Mouse (Mus musculus): ENCODE measurements around the gene Nup188.

Gene Nup188

DNA sequence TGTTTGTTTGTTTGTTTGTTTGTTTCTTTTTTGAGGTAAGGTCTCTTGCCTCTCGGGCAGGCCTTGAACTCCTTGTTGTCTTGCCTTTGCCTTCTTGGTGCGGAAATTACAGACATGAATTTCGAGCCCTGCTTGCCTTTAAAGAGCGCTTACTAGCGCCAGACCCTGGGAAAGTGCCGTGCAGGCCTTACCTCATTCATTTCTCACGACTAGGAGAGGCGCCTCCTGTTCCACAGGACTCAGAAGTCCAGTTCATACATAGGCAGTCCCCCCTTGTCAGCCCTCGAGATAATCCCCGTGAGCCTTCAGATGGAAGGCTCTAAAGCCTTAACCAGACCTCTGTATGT lies 803 bp downstream of the Nup188 start:
- DNase-seq: peak; percentile 61

DNA sequence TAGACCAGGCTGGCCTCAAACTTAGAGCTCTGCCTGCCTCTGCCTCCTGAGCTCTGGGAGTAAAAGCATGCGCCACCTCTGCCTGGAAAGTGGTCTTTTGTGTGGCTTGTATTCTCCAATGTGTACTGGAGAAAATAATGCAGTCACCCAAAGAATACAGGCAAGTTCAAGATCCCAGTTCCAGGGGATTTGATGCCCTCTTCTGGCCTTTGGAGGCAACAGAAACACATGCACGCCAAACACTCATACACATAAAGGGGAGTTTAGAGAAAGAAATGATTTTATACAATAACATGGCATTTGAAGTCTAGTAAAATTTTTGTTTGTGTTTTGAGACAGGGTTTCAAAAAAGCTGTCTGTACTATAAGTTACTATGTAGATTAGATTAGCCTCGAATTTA lies 13.3 kb downstream of the Nup188 start:
- DNase-seq: peak; percentile 10

DNA sequence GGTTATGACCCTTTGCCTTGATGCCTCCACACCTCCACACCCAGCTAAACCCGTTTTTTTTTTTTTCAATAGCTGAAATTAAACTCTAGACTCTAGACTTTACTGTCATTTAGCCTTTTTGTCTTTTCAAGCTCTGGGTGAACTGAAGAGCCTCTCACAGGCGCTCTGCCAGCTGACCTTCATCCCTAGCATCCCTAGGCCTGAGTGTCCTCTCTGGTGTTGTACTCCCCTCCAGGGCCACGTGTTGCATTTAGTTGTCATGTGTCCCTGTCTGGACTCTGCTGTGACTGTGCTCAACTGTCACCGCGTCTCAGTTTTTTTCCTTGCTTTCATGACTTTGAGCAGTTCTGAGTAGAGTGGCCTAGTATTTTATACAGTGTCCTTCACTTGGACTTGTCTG lies 13.8 kb downstream of the Nup188 start:
- no peak for DNase-seq

DNA sequence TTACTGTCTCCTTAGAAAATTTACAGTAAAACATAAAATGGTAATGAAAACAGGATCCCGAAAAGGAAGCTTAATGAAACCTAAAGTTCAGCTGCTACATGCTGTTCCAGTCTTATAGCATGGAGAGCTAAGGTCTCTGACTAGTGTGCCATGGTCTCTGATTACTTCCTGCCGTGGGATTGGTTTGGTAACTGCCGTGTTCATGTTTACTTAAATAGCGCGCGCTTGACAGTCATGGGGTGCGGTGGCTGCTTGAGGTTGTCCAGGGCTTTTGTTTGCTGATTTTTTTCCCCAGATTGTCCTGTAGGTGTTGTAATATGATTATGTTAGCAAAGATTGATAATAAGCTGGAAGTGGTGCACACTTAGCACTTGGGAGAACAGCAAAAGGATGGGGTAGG lies 19.9 kb downstream of the Nup188 start:
- DNase-seq: no peak

DNA sequence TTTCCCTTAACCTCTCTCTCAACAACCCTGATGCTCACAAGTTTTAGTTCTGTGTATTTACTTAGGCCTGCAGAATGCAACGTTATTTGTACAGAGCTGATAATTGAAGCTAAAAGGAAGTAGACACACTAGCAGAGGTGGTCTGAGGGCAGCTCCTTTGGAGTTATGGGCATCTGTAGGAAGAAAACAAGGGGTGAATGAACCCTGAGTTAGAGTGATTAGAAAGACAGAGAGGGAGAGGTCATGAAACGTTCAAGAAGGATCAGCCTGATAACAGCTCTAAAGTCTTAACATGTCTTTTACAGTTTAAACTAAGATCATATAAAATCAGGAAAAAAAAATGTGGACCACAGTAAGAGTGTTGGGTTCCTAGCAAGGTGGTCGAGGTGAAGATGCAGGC lies 23.2 kb downstream of the Nup188 start:
- no peak for DNase-seq

DNA sequence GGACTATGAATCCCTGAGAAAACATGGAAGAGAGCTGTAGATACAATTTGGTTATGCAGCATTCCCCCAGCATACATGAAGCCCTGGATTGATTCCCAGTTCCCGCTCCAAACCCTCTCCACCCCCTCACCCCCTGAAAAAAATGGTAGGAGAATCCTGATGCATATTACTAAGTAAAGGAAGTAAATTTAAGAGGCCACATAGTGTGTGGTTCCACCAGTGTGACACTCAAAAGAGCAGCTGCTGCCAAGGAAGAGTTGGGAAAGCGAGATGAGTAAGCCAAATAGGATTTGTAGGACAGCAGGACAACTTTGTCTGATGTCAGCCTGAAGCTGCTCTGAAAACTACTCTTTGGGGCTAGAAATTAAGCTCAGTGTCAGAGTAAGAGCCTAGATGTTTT lies 25.3 kb downstream of the Nup188 start:
- no peak for DNase-seq

DNA sequence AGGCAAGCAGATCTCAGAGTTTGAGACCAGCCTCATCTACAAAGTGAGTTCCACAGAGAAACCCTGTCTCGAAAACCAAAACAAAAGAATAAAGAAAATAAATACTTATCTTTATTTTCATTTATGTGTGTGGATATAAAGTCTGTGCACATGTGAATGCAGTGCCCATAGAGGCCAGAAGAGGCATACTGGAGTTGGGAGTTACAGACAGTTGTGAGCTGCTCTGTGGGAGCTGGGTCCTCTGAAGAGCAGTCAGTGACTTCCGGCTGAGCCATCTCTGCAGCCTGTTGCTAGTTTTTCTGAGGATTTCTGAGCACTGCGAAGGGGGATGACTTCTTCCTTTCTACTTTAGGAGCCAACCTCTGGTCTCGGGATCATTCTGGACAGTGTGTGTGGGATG lies 29.9 kb downstream of the Nup188 start:
- DNase-seq: peak; percentile 2

DNA sequence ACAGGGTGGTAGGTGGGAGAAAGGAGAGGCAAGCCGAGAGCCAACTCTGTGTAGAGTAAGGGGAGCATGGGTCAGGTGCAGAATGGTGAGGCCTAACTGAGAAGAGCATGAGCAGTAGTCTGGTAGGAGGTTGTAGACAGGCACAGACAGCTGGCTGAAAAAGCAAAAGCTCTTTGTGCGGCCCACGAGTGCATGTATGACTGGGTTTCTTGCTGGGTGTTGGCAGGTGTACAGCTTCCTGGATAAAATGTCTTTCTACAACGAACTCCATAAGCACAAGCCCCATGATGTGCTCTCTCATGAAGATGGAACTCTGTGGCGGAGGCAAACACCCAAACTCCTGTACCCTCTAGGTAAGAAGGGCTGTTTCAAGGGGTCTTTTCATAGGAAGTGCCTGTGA lies 30.8 kb downstream of the Nup188 start:
- no peak for DNase-seq

DNA sequence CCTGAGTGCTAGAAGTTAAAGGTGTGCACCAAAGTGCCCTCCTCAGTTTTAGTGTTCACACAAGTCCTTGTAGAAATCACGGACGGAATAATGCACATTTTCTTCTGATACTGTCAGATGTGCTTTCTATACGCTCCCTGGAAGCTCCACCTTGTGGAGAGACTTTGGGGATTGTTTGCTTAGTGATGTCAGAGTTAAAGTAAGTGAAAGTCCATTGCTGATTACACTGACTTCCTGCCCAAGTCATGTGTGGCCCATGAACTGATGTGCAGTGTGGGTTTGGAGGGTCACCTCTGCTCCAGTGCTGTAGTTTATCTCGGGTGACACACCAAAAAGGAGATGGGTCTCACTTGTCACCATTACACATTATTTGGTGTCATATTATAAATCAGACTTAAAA lies 33.1 kb downstream of the Nup188 start:
- no peak for DNase-seq

DNA sequence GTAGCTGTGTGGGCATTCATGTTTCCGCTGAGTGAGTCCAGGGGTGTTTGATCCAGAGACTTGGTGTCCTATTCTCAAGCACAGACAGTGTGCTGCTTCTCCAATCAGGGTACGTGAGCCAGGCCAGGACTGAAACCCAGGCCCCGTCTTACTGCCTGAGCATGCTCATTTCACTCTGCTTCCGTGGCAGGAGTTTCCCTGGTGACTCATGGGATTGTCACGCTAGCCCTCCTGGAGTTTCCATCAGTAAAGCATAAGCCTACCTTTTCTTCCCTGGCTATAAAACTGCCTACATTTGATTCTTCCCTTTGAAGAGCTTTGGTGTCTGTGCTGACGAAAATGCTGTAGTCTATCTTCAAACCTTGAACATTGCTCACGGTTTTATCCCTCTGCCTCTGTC lies 36.9 kb downstream of the Nup188 start:
- no peak for DNase-seq

DNA sequence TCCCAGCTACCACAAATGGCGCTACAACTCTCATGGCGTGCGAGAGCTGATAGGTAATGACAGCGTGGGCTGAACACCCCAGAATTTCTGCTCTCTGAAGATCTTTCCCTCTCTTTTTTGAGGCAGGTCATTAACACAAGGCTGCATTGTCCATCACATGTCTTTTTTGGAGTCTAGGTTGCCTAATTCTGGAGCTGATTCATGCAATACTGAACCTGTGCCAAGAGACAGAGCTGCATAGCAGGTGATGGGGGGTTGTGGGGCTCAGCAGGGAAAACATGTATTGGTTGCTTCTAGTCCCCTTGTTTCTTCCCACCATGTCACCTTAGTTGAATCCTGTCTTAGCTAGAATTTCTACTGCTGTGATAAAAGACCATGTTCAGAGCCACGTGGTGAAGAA lies 39.1 kb downstream of the Nup188 start:
- DNase-seq: no peak

DNA sequence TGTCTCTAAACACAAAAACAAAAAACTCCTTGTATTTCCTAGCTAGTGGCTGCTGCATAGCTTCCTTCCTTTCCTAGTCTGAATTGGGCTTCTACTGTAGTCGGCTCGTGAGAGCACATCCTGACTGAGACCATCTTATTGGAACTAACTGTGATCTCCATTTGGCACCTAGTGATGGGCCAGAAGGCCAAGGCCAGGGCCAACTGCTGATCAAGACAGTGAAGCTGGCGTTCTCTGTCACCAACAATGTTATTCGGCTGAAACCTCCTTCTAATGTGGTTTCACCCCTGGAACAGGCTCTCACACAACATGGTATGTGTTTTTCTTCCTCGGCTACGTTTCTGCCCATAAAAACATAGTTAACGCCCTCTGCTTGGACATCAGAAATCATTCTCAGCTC lies 41.1 kb downstream of the Nup188 start:
- no peak for DNase-seq

DNA sequence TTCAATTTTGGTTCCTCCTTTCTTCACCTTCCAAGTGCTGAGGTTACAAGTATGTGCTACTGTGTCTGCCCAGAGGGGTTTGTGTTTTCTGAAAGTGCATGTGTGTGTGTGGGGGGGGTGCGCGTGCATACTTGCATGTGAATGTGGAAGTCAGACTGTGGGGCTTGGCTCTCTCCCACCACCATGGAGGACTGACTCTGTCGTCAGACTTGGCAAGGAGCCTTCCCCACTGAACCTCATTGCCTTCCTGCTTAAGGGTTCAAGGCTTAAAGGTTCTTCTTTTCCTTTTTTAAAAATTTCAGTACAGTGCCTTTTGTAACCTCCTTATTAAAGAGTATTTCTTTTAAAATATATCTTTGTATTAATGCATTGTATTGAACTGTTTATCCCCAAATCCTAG lies 42.6 kb downstream of the Nup188 start:
- DNase-seq: no peak

DNA sequence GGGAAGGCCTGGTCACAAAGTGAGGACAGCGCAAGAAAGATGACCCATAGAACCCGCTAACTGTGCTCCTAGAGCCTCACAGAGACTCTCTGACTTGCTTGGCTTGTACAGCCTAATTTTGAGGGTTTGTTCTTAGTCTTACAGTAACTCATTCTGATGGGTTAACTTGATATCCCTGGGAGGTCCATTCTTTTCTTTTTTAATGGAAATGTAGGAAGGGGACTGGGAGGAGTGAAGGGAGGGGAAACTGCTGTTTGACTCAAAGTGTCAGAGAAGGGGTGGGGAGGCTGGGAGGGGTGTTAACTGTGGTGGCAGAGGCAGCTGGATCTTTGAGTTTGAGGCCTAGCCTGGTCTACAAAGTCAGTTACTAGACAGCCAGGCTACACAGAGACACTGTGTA lies 49.1 kb downstream of the Nup188 start:
- DNase-seq: no peak

DNA sequence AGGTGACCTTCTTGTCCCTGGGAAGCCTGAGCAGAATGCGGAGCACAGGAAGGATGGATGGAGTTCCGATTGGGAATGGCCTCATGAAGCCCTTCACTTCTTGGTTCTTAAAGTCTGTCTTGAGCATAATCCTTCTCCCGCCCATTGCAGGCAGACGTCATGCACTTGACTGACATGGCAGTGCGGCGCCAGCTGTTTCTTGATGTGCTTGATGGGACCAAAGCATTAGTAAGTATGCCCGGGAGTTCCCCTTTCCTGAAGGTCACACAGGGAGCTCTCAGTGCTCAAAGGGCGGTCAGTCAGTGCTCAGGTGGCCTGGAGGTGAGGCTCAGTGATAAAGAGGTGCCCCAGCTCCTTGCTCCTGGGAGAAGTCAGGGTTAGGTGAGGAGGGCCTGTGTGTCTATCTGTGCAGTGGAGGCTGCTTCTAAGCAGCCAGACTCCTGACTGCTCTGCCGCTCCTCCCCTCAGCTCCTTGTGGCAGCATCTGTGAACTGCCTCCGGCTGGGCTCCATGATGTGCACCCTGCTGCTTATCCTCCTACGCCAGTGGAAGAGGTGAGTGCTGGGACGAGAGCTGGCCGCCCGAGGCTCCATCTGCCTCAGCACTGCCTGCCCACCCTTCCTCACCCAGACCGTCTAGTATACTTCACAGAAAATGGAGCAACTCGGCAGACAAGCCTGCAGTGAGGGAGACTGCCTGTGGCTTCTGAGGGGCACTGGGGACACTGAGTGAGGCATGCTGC lies 50.1 kb downstream of the Nup188 start:
- DNase-seq: no peak

DNA sequence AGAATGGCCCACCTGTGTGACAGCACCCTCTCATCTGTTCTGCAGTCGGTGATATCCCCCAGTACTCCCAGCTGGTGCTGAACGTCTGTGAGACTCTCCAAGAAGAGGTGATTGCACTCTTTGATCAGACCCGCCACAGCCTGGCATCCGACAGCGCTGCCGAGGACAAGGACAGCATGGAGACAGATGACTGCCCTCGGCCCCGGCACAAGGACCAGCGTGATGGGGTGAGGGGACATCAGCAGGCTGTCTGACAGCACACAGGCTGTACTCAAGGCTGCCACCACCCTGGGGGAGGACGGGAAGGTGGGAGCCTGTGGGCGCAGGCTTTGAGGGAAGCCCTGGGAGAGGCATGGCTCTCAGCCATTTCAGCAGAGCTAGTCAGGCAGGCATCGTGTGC lies 51.0 kb downstream of the Nup188 start:
- DNase-seq: no peak

DNA sequence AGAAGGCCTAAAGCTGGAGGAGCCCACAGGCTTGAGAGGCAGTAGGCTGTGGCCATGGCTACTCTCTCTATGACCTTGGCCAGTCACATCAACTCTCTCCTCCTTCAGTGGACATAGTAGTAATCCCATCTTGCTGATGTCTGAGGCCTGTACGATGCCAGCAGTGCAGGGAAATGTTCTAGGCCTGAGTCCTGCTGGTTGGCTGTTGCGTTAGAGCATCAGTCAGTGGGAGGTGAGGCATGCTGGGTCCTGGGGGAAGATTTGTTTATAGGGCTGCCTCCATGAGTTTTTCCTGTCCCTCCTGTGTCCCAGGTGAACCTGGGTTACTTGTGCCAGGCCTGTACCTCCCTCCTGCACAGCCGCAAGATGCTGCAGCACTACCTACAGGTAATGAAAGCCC lies 55.9 kb downstream of the Nup188 start:
- no peak for DNase-seq

DNA sequence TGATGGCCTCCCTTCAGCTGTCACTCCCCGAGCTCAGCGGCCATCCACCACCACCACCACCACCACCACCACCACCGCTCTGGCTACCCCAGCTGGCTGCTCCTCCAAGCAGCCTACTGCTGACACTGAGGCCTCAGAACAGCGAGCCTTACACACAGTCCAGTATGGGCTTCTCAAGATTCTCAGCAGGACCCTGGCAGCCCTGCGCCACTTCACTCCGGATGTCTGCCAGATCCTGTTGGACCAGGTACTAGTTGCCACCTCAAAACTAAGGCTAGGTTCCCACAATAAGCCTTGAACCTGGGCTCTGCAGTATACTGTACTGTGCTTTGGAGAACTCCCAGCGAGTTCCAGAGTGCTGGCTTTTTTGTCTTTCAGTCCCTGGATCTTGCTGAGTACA lies 56.3 kb downstream of the Nup188 start:
- DNase-seq: no peak

DNA sequence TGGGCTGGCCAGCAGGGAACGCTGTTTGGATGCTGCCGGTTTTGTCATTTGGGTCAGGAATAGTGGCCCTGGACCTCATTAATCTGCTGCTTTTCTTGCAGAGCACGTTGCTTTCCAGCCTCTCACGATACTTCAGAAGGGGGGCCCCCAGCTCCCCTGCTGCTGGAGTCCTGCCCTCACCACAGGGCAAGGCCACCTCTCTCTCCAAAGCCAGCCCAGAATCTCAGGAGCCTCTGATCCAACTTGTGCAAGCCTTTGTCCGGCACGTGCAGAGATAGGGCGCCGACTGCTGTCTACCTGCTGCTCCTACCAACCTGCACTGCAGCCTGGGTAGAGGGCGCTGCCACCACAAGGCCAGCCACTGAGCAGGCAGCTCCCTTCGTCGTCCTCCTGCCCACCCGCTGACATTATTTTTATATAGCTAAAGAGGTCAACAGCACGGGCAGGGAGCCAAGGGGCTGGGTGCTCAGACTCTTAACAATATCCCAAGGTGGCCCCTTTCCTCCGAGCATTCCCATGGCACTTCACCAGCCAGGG lies 57.5 kb downstream of the Nup188 start:
- no peak for DNase-seq

DNA sequence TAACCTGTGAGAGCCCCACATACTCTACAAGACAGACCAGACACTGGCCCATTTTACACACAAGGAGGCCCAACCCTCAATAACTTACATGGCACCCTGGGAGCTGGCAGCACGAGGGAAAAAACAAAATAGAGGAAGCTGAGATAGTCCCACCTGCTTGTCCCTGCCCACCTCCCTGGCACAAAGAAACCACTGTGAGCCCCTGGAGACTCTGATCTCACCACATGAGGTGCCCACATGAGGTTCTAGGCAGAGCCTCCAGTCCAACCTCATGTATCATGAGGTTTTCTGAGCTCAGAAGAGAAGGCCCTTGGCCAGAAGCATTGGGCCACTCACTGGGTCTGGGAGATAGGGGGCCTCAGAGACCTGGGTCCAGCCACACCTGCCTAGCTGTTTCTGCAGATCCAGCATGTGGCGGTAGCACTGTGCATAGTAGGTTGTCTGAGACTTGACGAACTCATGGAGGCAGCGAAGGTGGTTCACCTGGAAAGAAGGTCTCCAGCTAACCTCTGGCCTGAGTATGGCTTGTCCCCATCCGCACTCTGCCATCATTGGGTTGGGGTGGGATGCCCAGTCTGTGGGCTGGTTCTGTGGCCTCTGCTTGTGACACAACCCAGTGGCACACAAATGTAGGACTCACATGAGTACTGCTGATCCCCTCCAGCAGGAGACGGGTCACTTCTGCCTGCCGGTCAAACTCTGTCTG lies 59.9 kb downstream of the Nup188 start:
- no peak for DNase-seq

DNA sequence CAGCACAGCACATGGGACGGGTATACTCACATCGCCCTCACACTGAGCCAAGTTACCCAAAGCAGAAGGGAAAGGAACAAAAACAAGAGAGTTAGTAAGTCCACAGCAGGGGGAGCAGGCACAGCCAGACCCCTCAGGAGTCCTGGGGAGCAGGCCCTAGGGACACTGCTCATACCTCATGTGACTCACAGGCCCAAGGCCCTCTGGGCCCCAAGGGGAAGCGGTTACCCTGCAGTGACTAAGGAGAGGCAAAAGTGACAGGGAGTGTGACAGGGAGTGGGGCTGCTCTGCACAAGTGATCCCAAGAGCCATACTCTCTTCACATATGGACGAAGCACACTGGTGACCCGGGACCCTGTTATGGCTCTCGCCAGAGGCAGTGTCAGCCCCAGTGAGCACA lies 63.0 kb downstream of the Nup188 start:
- DNase-seq: no peak

DNA sequence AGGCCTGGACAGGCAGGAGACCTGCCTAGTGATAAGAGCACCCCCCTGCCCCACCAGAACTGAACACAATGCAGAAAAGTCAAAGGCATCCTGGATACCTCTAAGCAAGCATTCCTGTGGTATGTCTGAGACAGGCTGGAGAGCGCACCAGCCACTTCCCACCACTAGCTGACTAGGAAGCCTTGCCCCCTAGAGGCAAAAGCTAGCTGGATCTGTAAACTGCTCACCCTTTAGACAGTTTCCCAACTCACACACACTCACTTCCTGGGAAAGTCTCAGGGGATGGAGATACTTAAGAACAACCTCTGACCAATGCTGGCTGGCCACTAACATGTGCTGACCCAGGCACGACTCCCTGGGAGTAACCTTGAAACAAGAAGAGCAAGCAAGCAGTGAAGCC lies 65.0 kb downstream of the Nup188 start:
- DNase-seq: peak; percentile 16

DNA sequence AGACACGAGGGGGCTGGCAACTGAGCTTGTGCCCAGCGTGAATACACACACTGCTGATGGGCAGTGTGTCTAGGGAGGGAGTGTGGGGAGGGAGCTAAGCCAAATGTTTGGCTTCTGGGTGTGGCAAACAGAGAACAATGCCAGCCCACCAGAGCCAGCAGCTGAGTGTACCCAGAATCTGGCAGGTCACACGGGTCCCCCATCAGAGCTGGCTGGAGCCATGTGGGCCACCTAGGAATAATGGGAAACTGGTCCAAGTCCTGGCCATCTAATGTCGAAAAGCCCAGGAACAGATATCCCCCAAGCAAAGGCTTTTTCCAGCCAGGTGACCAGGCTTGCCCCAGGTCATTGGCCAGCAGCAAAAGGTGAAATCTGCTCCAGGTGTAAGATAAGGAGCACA lies 69.7 kb downstream of the Nup188 start:
- DNase-seq: no peak

DNA sequence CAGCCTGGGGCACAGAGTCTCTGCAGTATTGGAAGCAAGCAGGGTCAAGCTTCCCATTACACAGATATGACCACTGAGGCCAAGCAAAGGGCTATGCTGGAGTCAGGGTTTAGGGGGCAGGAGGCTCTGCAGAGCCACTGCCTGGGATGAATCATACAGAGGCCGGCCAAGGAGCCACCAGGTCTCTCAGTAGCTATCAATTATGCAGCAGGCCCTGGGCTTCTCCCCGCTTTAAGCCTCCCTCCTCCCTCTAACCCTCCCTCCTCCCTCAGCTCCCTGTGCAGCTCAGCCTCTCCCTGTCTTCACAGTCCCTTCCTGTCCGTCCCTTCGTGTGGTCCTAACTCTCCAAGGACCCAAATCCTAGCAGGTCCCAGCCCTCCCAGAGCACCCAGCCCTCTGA lies 70.1 kb downstream of the Nup188 start:
- no peak for DNase-seq

DNA sequence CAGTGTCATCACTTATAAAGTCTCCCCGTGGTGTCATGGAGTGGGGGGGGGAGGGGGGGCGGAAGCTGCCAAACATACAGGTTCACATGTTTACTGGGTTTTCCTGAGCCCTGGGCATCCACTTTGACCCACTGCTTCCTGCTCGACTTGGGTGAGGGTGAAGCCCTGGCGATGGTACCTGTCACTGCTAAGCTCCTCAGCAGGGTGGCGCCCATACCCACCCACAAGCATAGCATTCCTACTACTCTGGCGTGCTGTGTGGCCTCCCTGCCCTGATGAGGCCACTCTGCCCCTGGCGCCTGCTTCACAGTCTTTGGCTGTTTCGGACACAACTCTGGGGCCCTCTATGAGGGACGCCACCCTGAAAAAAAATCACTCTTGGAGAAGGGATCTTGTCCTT lies 70.7 kb downstream of the Nup188 start:
- no peak for DNase-seq
